Mouse (Mus musculus): ENCODE results near the gene Rmnd5a. TPM values are rescaled to one million over a fixed set of nuclear protein-coding genes. Genes with fewer than 3 reads are reported as not detected.

Gene Rmnd5a
- total RNA-seq, 1 experiment, result 52.3 TPM

- H3K27ac ChIP-seq (ENCODE audit: insufficient read depth, low read depth, low read length, poor library complexity, severe bottlenecking), result peak overlapping the region; percentile 70
- no peaks in the 10 kb centered on the region; a peak in 1 of 4 replicates for H3K4me1 ChIP-seq (ENCODE audit: control insufficient read depth in 2 of 2, insufficient read depth in 2 of 2, low read length in 2 of 2, poor library complexity in 1 of 2)
- peak overlapping the region; percentile 90 to 93 for H3K4me3 ChIP-seq (ENCODE audit: insufficient read depth in 1 of 2, low read depth in 1 of 2, low read length in 2 of 2, poor library complexity in 1 of 2, severe bottlenecking in 1 of 2)
- in situ Hi-C loops (cut with MboI; ENCODE audit: low sequenced_read_pairs in 2 of 2, unreplicated experiment in 2 of 2), result no loop called here
- peak; percentile 15 for DNase-seq (ENCODE audit: low read depth, low spot score)
- no peaks in the 10 kb centered on the region for H3K36me3 ChIP-seq (ENCODE audit: control insufficient read depth, insufficient read depth, low read length, poor library complexity, severe bottlenecking)
- no peak for TF ChIP-seq HCFC1 (IDR thresholded peaks at IDR 0.05; ENCODE audit: borderline replicate concordance, insufficient read depth, low read length)
- no peak for TF ChIP-seq ZC3H11A (IDR thresholded peaks at IDR 0.05; ENCODE audit: borderline replicate concordance, low read depth, low read length)
- no peak for TF ChIP-seq ZNF384 (IDR thresholded peaks at IDR 0.05; ENCODE audit: low read depth, low read length)
- TF ChIP-seq MAFK (IDR thresholded peaks at IDR 0.05; ENCODE audit: insufficient read depth, low read depth, low read length), result no peak
- TF ChIP-seq CHD2 (IDR thresholded peaks at IDR 0.05; ENCODE audit: low read depth, low read length), result no peak
- H3K9me3 ChIP-seq (ENCODE audit: control insufficient read depth, insufficient read depth, low read depth, low read length), result no peaks in the 10 kb centered on the region
- peak overlapping the region; percentile 95 for H3K9ac ChIP-seq (ENCODE audit: insufficient read depth, low read depth, low read length, poor library complexity, severe bottlenecking)
Observed at GRCm38 (mm10) chr6:71439506-71440216, 776 bp downstream of the Rmnd5a start.

- H3K4me1 ChIP-seq (ENCODE audit: control insufficient read depth in 2 of 2, insufficient read depth in 2 of 2, low read length in 2 of 2, poor library complexity in 1 of 2), result no peaks in the 10 kb centered on the region; a peak in 1 of 4 replicates
- H3K27ac ChIP-seq (ENCODE audit: insufficient read depth, low read depth, low read length, poor library complexity, severe bottlenecking), result no peak overlapping the region
- no peak overlapping the region for H3K9ac ChIP-seq (ENCODE audit: insufficient read depth, low read depth, low read length, poor library complexity, severe bottlenecking)
- TF ChIP-seq ZC3H11A (IDR thresholded peaks at IDR 0.05; ENCODE audit: borderline replicate concordance, low read depth, low read length), result no peak
- 0 out of 2 replicates have a peak, but pooled peaks have one; percentile 10 for TF ChIP-seq MAFK (IDR thresholded peaks at IDR 0.05; ENCODE audit: insufficient read depth, low read depth, low read length)
- no peak for TF ChIP-seq HCFC1 (IDR thresholded peaks at IDR 0.05; ENCODE audit: borderline replicate concordance, insufficient read depth, low read length)
- H3K4me3 ChIP-seq (ENCODE audit: insufficient read depth in 1 of 2, low read depth in 1 of 2, low read length in 2 of 2, poor library complexity in 1 of 2, severe bottlenecking in 1 of 2), result no peak overlapping the region
- in situ Hi-C loops (cut with MboI; ENCODE audit: low sequenced_read_pairs in 2 of 2, unreplicated experiment in 2 of 2), result no loop called here
- no peak for DNase-seq (ENCODE audit: low read depth, low spot score)
- no peaks in the 10 kb centered on the region for H3K9me3 ChIP-seq (ENCODE audit: control insufficient read depth, insufficient read depth, low read depth, low read length)
- H3K36me3 ChIP-seq (ENCODE audit: control insufficient read depth, insufficient read depth, low read length, poor library complexity, severe bottlenecking), result no peaks in the 10 kb centered on the region
Observed at GRCm38 (mm10) chr6:71438070-71438469, 2.4 kb downstream of the Rmnd5a start.

GRCm38 (mm10) chr6:71427996-71428725, 12.3 kb downstream of the Rmnd5a start:
- Histone ChIP-seq H3K27ac (ENCODE audit: insufficient read depth, low read depth, low read length, poor library complexity, severe bottlenecking) (no peak overlapping the region), H3K9me3 (ENCODE audit: control insufficient read depth, insufficient read depth, low read depth, low read length) (no peaks in the 10 kb centered on the region), H3K9ac (ENCODE audit: insufficient read depth, low read depth, low read length, poor library complexity, severe bottlenecking) (no peak overlapping the region), H3K36me3 (ENCODE audit: control insufficient read depth, insufficient read depth, low read length, poor library complexity, severe bottlenecking) (peaks cover 2% of the 10 kb centered on the region), H3K4me1 (ENCODE audit: control insufficient read depth in 2 of 2, insufficient read depth in 2 of 2, low read length in 2 of 2, poor library complexity in 1 of 2) (0 out of 4 replicates have a peak, but pooled peaks cover 0 to 2% of the 10 kb centered on the region in 2 experiments), H3K4me3 (ENCODE audit: insufficient read depth in 1 of 2, low read depth in 1 of 2, low read length in 2 of 2, poor library complexity in 1 of 2, severe bottlenecking in 1 of 2) (no peak overlapping the region)
- in situ Hi-C loops (cut with MboI; ENCODE audit: low sequenced_read_pairs in 2 of 2, unreplicated experiment in 2 of 2), result no loop called here
- TF ChIP-seq CHD2 (IDR thresholded peaks at IDR 0.05; ENCODE audit: low read depth, low read length) (no peak), MAFK (IDR thresholded peaks at IDR 0.05; ENCODE audit: insufficient read depth, low read depth, low read length) (no peak), ZNF384 (IDR thresholded peaks at IDR 0.05; ENCODE audit: low read depth, low read length) (no peak), ZC3H11A (IDR thresholded peaks at IDR 0.05; ENCODE audit: borderline replicate concordance, low read depth, low read length) (no peak), HCFC1 (IDR thresholded peaks at IDR 0.05; ENCODE audit: borderline replicate concordance, insufficient read depth, low read length) (no peak)
- no peak for DNase-seq (ENCODE audit: low read depth, low spot score)

GRCm38 (mm10) chr6:71425681-71426080, 14.8 kb downstream of the Rmnd5a start:
- in situ Hi-C loops (cut with MboI; ENCODE audit: low sequenced_read_pairs in 2 of 2, unreplicated experiment in 2 of 2), result no loop called here
- Histone ChIP-seq H3K9ac (ENCODE audit: insufficient read depth, low read depth, low read length, poor library complexity, severe bottlenecking) (no peak overlapping the region), H3K9me3 (ENCODE audit: control insufficient read depth, insufficient read depth, low read depth, low read length) (no peaks in the 10 kb centered on the region), H3K27ac (ENCODE audit: insufficient read depth, low read depth, low read length, poor library complexity, severe bottlenecking) (no peak overlapping the region), H3K4me3 (ENCODE audit: insufficient read depth in 1 of 2, low read depth in 1 of 2, low read length in 2 of 2, poor library complexity in 1 of 2, severe bottlenecking in 1 of 2) (no peak overlapping the region), H3K4me1 (ENCODE audit: control insufficient read depth in 2 of 2, insufficient read depth in 2 of 2, low read length in 2 of 2, poor library complexity in 1 of 2) (no peaks in the 10 kb centered on the region), H3K36me3 (ENCODE audit: control insufficient read depth, insufficient read depth, low read length, poor library complexity, severe bottlenecking) (peaks cover 2% of the 10 kb centered on the region)
- TF ChIP-seq MAFK (IDR thresholded peaks at IDR 0.05; ENCODE audit: insufficient read depth, low read depth, low read length) (no peak), CHD2 (IDR thresholded peaks at IDR 0.05; ENCODE audit: low read depth, low read length) (no peak), ZC3H11A (IDR thresholded peaks at IDR 0.05; ENCODE audit: borderline replicate concordance, low read depth, low read length) (no peak)
- no peak for DNase-seq (ENCODE audit: low read depth, low spot score)
